Mouse (Mus musculus) CD8-positive naive resting alpha-beta T cell, adult 2 months (primary cell): ENCODE data around the gene Mgarp.

ENCODE experiments used
- DNase-seq, 2 experiments: peaks; one replicate each; pipeline ENCODE4 v3.0.0; 2022; ENCODE audit warnings: low read depth in 2 of 2, low spot score in 2 of 2

Gene Mgarp

DNA sequence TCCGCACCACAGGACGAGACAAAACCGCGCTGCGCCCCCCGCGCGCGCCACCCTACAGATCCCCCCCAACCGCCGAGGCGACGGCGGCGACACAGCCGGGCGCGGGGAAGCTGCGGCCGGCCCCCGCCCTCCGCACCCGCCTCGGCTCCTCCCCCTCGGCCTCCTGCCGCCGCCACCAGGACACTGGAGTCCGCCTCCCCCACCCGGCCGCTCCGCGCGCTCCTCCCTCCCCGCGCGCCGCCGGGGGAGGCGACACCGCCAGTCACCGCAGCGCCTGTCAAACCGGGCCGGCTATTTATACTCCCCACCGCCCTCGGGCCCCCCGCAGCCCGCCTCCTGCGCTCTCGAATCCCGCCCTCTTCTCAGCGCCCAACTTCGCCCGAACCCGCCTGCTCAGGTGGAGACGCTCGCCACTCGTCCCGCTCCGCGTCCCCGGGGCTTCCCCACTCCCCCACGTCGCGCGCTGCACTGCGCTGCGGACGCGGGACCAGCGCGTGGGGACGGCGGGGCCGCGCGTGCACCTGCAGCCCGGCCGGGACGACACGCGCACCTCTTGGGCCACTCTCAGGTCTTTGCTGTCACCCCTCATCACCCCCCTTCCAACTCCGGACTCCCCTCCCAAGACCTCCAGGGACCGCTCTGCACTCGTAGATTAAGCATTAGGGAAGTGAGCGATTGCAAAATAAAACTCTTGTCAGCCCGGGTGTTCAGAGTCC, 55.8 kb downstream of the Mgarp start, which contains the start of gene Elf2:
TSS of gene Elf2 (minus strand) at position 112 of the 716 bp plus-strand sequence.
- peak; percentile 76 to 78 for DNase-seq

DNA sequence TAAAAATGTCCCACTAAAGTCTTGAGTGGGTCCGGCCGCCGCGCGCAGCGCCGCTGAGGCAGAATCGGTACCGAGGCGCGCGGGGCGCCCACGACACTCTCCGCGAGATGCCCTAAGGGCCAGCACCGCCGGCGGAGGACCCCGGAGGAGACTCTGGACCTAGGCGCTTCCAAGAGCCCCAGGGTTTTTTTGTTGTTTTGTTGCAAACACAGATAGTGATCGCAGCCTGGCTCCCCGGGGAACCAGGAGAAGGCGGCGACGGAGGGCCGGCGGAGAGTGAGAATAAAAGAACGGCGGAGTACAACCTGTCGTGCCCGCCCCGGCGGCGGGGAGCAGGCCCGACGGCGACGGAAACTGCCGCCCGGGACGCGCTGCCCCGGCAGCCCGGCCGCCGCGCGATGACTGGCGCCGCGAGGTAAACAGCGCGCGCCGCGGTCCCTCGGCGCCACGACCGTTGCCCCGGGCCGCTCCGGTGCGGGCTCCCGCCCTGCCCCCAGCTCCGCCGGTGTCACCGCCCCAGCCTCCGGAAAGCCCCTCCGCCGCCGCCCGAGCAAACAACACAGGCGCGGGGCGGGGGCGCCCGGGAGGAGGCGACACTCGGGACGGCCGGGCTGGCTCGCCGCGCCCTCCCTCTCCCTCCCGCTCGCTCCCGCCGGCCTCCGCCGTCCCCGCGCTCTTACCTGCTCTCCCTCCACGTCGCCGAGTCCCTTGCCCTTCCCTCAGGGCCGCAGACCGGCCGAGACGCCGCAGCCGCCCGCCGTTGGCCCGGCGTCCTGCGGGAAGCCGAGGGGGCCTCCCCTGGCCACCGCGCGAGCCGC, 56.6 kb downstream of the Mgarp start:
- DNase-seq = peak; percentile 25 to 42

DNA sequence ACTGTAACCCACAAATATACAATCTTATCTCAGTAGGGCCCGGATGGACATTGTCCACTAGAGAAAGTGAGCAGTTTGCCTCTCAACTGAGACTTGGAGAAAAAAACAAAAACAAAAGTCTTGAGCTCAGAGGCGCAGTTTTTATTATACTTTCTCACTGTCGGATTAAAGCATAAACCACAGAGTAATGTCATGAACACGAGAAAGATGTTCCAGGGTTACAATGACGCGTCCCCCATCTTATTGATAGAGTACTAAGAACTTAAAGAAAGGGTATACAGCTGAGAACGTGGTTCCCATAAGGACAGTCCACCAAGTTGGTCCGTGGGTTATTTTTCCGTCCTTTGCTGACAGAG, 57.2 kb downstream of the Mgarp start:
- no peak for DNase-seq
